Mouse (Mus musculus) limb, embryonic 12.5 days (tissue): ENCODE results near the gene Ndufs7. TPM values are rescaled to one million over a fixed set of nuclear protein-coding genes. Genes with fewer than 3 reads are reported as not detected.

Source experiments
- ATAC-seq: fragments of 200-750 bp; cut with Nextera tagmentation; 2 replicates; pipeline ENCODE4 v1.8.0; 2017; ENCODE audit warnings: low read depth, moderate TSS enrichment; ENCODE audit not compliant: insufficient number of reproducible peaks, insufficient read depth, low FRiP score, low TSS enrichment
- H3K27ac ChIP-seq: fragments of 300-500 bp; sonication (generic); 2 replicates; pipeline ENCODE4 v1.5.1; 2016; ENCODE audit warnings: mild to moderate bottlenecking, moderate library complexity
- H3K27me3 ChIP-seq: fragments of 300-500 bp; sonication (generic); 2 replicates; pipeline ENCODE4 v1.6.1; 2016; ENCODE audit warnings: mild to moderate bottlenecking, moderate library complexity
- H3K36me3 ChIP-seq: fragments of 300-500 bp; sonication (generic); 2 replicates; pipeline ENCODE4 v1.6.1; 2016; ENCODE audit warnings: mild to moderate bottlenecking, moderate library complexity
- H3K4me1 ChIP-seq: fragments of 300-500 bp; sonication (generic); replicated peaks from 2 replicates; pipeline ENCODE4 v1.6.1; 2016
- H3K4me2 ChIP-seq: fragments of 300-500 bp; sonication (generic); 2 replicates; pipeline ENCODE4 v1.6.1; 2016; ENCODE audit warnings: mild to moderate bottlenecking, moderate library complexity
- H3K4me3 ChIP-seq: fragments of 300-500 bp; sonication (generic); replicated peaks from 2 replicates; pipeline ENCODE4 v1.5.1; 2016; ENCODE audit warnings: mild to moderate bottlenecking
- H3K9ac ChIP-seq: fragments of 300-500 bp; sonication (generic); replicated peaks from 2 replicates; pipeline ENCODE4 v1.6.1; 2016; ENCODE audit warnings: mild to moderate bottlenecking, moderate library complexity
- H3K9me3 ChIP-seq: fragments of 300-500 bp; sonication (generic); 2 replicates; pipeline ENCODE4 v1.6.1; 2016; ENCODE audit warnings: mild to moderate bottlenecking, moderate library complexity
- WGBS: fragments of 180-500 bp; shearing (Covaris S2); methylation state at CpG from one replicate; pipeline ENCODE4 v1.1.7; 2016; 5-methylcytosine and 5-hydroxymethylcytosine counted together
- polyA plus RNA-seq: library from polyadenylated mRNA; unstranded; fragments of >200 nt; fragmentation: Nextera tagmentation; extraction: Ambion mirVana; gene quantifications from 2 replicates; pipeline ENCODE4 v1.2.1, GENCODE M21; 2016

The Ndufs7 gene
- polyA plus RNA-seq, 1 experiment from 2014 or later = 258 TPM

- Histone ChIP-seq H3K9ac (peak within 1 kb of the TSS; percentile 57), H3K9me3 (no peaks in the 10 kb centered on the region), H3K4me1 (peaks cover 40% of the 10 kb centered on the region), H3K36me3 (peaks cover 19% of the 10 kb centered on the region), H3K4me2 (peak within 1 kb of the TSS; percentile 74), H3K27ac (peak within 1 kb of the TSS; percentile 65), H3K27me3 (peaks cover 42% of the 10 kb centered on the region), H3K4me3 (peak within 1 kb of the TSS; percentile 41)
- WGBS = under 1% methylated on average over 26 of the region's 26 CpGs
- ATAC-seq = peak; percentile 34; the same call in 1 of the 2 replicates
These were observed 46.9 kb downstream of the Ndufs7 start, which contains the start of gene Apc2 for GRCm38 (mm10) chr10:80295618-80296425. TSS of gene Apc2 (plus strand) at chr10:80295977.

- Histone ChIP-seq H3K27me3 (peaks cover 52% of the 10 kb centered on the region), H3K4me2 (peak overlapping the region; percentile 74), H3K36me3 (peaks cover 19% of the 10 kb centered on the region), H3K4me1 (peaks cover 39% of the 10 kb centered on the region), H3K9ac (no peak overlapping the region; the same call in 1 of the 2 replicates), H3K27ac (no peak overlapping the region), H3K4me3 (no peak overlapping the region), H3K9me3 (no peaks in the 10 kb centered on the region)
- ATAC-seq = no peak
- WGBS = 73% methylated on average over 5 of the region's 5 CpGs
These were observed 47.9 kb downstream of the Ndufs7 start for GRCm38 (mm10) chr10:80296824-80297223.

GRCm38 (mm10) chr10:80297526-80298133, 48.7 kb downstream of the Ndufs7 start:
- H3K27me3 ChIP-seq = peaks cover 60% of the 10 kb centered on the region
- H3K4me1 ChIP-seq = peaks cover 39% of the 10 kb centered on the region
- H3K4me2 ChIP-seq = no peak overlapping the region
- no peaks in the 10 kb centered on the region for H3K9me3 ChIP-seq
- H3K36me3 ChIP-seq = peaks cover 19% of the 10 kb centered on the region
- ATAC-seq = no peak
- 71% methylated on average over 8 of the region's 8 CpGs for WGBS
- no peak overlapping the region for H3K4me3 ChIP-seq
- H3K9ac ChIP-seq = no peak overlapping the region
- no peak overlapping the region for H3K27ac ChIP-seq

- Histone ChIP-seq H3K4me2 (peak overlapping the region; percentile 56), H3K4me1 (peaks cover 32% of the 10 kb centered on the region)
- peak; percentile 79 for ATAC-seq
These were observed 49.8 kb downstream of the Ndufs7 start for GRCm38 (mm10) chr10:80298571-80299281.

GRCm38 (mm10) chr10:80299301-80299700, 50.4 kb downstream of the Ndufs7 start:
- WGBS = 9% methylated on average over 15 of the region's 15 CpGs
- Histone ChIP-seq H3K27ac (no peak overlapping the region), H3K27me3 (peaks cover 75% of the 10 kb centered on the region), H3K9ac (peak overlapping the region; percentile 61), H3K4me3 (peak overlapping the region; percentile 42), H3K36me3 (peaks cover 8% of the 10 kb centered on the region), H3K4me1 (peaks cover 31% of the 10 kb centered on the region), H3K9me3 (no peaks in the 10 kb centered on the region), H3K4me2 (peak overlapping the region; percentile 56)
- no peak for ATAC-seq

More at GRCm38 (mm10) chr10:80298571-80299281, 49.8 kb downstream of the Ndufs7 start:
- H3K9ac ChIP-seq = peak overlapping the region; percentile 61
- no peaks in the 10 kb centered on the region for H3K9me3 ChIP-seq
- H3K36me3 ChIP-seq = peaks cover 14% of the 10 kb centered on the region
- no peak overlapping the region for H3K27ac ChIP-seq
- peak overlapping the region; percentile 42 for H3K4me3 ChIP-seq
- WGBS = 4% methylated on average over 26 of the region's 26 CpGs
- H3K27me3 ChIP-seq = peaks cover 70% of the 10 kb centered on the region

- peak overlapping the region; percentile 42 for H3K4me3 ChIP-seq
These were observed 50.9 kb downstream of the Ndufs7 start for GRCm38 (mm10) chr10:80299824-80300223.

GRCm38 (mm10) chr10:80300672-80301181, 51.8 kb downstream of the Ndufs7 start:
- Histone ChIP-seq H3K9me3 (no peaks in the 10 kb centered on the region), H3K4me2 (peak overlapping the region; percentile 3; the same call in 1 of the 2 replicates), H3K36me3 (no peaks in the 10 kb centered on the region), H3K4me3 (no peak overlapping the region), H3K27ac (no peak overlapping the region), H3K9ac (no peak overlapping the region; the same call in 1 of the 2 replicates), H3K27me3 (peaks cover 90% of the 10 kb centered on the region), H3K4me1 (peaks cover 28% of the 10 kb centered on the region)
- ATAC-seq = no peak
- 25% methylated on average over 11 of the region's 11 CpGs for WGBS

More at GRCm38 (mm10) chr10:80299824-80300223, 50.9 kb downstream of the Ndufs7 start:
- peaks cover 81% of the 10 kb centered on the region for H3K27me3 ChIP-seq
- peaks cover 31% of the 10 kb centered on the region for H3K4me1 ChIP-seq
- peak overlapping the region; percentile 56 for H3K4me2 ChIP-seq
- no peaks in the 10 kb centered on the region for H3K9me3 ChIP-seq
- no peak for ATAC-seq
- peak overlapping the region; percentile 61; the same call in 1 of the 2 replicates for H3K9ac ChIP-seq
- no peak overlapping the region for H3K27ac ChIP-seq
- 43% methylated on average over 10 of the region's 10 CpGs for WGBS
- H3K36me3 ChIP-seq = peaks cover 3% of the 10 kb centered on the region

GRCm38 (mm10) chr10:80301256-80302081, 52.5 kb downstream of the Ndufs7 start:
- Histone ChIP-seq H3K9ac (no peak overlapping the region; the same call in 1 of the 2 replicates), H3K4me1 (peaks cover 21% of the 10 kb centered on the region)

GRCm38 (mm10) chr10:80302082-80302355, 53.1 kb downstream of the Ndufs7 start:
- 40% methylated on average over 5 of the region's 5 CpGs for WGBS
- Histone ChIP-seq H3K36me3 (peaks cover 10% of the 10 kb centered on the region; the same call in 1 of the 2 replicates), H3K4me3 (no peak overlapping the region), H3K4me1 (peaks cover 17% of the 10 kb centered on the region; the same call in 1 of the 2 replicates), H3K9me3 (no peaks in the 10 kb centered on the region), H3K27ac (no peak overlapping the region), H3K27me3 (peaks cover 99% of the 10 kb centered on the region), H3K4me2 (no peak overlapping the region), H3K9ac (no peak overlapping the region)
- no peak for ATAC-seq

More at GRCm38 (mm10) chr10:80301256-80302081, 52.5 kb downstream of the Ndufs7 start:
- H3K27ac ChIP-seq = no peak overlapping the region
- 80% methylated on average over 10 of the region's 10 CpGs for WGBS
- no peak for ATAC-seq
- no peak overlapping the region for H3K4me3 ChIP-seq
- peaks cover 5% of the 10 kb centered on the region; the same call in 1 of the 2 replicates for H3K36me3 ChIP-seq
- peak overlapping the region; percentile 3; the same call in 1 of the 2 replicates for H3K4me2 ChIP-seq
- H3K27me3 ChIP-seq = peaks cover 97% of the 10 kb centered on the region
- no peaks in the 10 kb centered on the region for H3K9me3 ChIP-seq

- Histone ChIP-seq H3K4me3 (no peak overlapping the region), H3K27me3 (peaks cover 99% of the 10 kb centered on the region), H3K36me3 (peaks cover 12% of the 10 kb centered on the region; the same call in 1 of the 2 replicates), H3K4me1 (peaks cover 17% of the 10 kb centered on the region; the same call in 1 of the 2 replicates), H3K9me3 (no peaks in the 10 kb centered on the region), H3K9ac (no peak overlapping the region), H3K27ac (no peak overlapping the region), H3K4me2 (no peak overlapping the region)
- ATAC-seq = no peak
- 16% methylated on average over 9 of the region's 9 CpGs for WGBS
These were observed 53.6 kb downstream of the Ndufs7 start for GRCm38 (mm10) chr10:80302471-80302881.
